Mouse (Mus musculus): ENCODE results near the gene Tspan17.

DNA sequence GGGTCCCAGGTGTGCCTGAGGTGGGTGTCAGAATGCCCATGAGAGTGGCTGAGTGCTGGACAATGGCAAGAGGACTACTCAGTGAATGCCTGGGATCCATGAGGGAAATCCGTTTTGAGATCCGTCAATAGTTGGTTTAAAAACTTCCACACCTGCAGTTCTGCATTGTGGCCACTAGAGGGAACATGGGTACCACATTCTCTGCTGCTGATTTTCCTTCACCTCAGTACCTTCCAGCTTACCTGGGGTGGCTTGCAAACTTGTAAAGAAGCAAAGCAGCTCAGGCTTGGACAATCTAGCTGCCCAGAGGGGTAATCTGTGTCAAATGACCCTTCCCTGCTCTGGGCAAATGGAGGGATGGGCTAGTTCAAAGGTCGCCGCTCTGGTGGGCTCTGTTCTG is 8.2 kb downstream of the Tspan17 start:
- no peak for TF ChIP-seq MAX (IDR thresholded peaks at IDR 0.05)
- peak; percentile 65 for TF ChIP-seq CTCF (IDR thresholded peaks at IDR 0.05; ENCODE audit: control insufficient read depth, insufficient read depth, insufficient read length)
